Mouse (Mus musculus) heart, postnatal 14 days (tissue): ENCODE data around the gene Rassf10. TPM values are rescaled to one million over a fixed set of nuclear protein-coding genes. Genes with fewer than 3 reads are reported as not detected.
"Not testable (repeated sequence)": the region's sequence is repeated elsewhere in the genome, so short reads cannot be mapped to it uniquely, and the experiment has no call there.

ENCODE experiments used
- DNase-seq, 2 experiments: peaks; one replicate each; pipeline ENCODE4 v3.0.0; 2021 to 2022
- intact Hi-C: fragments of 180-260 bp; cut with DNase I; formaldehyde crosslinking; loops from one replicate; pipeline ENCODE4 v1.15.1; 2025
- long read RNA-seq, 2 experiments: library from polyadenylated mRNA; stranded (forward); transcript quantifications; one replicate each; pipeline ENCODE4 v2.0.0; 2021
- total RNA-seq, 2 experiments: library from RNA; stranded (reverse); gene quantifications; 2 replicates each; pipeline ENCODE4 v1.2.3; 2021

The Rassf10 gene
- total RNA-seq: 1 to 10 TPM; 1.3 to 1.8 TPM
- long read RNA-seq, experiment 1, partial matches to known transcripts: 0 of 2 reads
- long read RNA-seq, experiment 1, other reads (novel, unspliced or antisense): 0 of 2 reads
- long read RNA-seq, experiment 2, transcript Rassf10-201 (1 exons, 3,496 nt): major isoform, 7 of 7 reads
- long read RNA-seq, experiment 2, partial matches to known transcripts: 0 of 7 reads
- long read RNA-seq, experiment 2, other reads (novel, unspliced or antisense): 0 of 7 reads

DNA sequence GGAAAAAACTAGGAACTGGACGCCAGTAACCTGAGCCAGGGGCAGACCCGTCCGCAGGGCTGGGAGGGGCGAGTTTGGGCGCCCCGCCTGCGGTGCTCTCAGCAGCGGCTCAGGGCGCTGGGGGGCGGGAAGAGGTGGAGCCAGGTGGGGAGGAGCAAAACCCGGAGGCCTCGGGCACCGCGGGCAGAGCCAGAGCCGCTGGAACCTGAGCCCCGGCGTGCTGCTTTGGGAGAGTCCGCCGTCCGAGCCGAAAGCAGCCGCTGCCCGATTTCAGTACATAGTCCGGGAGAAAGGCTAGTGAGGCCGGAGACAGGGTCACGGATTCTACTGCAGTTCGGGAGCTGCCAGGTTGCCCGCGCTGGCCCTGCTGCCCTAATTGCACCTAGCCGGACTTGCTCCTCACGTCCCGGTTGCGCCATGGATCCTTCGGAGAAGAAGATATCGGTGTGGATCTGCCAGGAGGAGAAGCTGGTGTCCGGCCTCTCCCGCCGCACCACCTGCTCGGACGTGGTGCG lies at the start of gene Rassf10:
Rassf10 (plus strand) TSS at position 186 of the 515 bp plus-strand sequence.
- intact Hi-C loops: no loop called here
- peak; percentile 81 for DNase-seq

DNA sequence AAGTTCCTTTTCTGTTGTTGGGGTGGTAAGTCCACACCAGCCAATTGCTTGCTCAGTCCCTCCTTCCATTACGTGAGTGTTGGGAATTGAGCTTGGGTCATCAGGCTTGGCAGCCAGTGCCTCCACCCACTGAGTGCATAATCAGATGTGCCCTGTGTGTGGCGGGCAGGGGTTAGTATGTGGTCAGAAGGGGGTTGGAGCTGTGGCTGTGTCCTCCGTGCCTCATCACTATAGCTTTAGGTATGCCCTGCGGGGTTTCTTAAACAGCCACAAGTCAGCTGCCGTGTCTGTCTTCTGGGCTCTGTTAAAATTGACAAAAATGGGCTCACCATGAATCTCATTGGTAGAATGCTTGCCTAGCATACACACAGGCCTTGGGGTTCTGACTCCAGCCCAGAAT lies 46.9 kb upstream of the Rassf10 start:
- intact Hi-C loops: no loop called here
- DNase-seq: no peak

DNA sequence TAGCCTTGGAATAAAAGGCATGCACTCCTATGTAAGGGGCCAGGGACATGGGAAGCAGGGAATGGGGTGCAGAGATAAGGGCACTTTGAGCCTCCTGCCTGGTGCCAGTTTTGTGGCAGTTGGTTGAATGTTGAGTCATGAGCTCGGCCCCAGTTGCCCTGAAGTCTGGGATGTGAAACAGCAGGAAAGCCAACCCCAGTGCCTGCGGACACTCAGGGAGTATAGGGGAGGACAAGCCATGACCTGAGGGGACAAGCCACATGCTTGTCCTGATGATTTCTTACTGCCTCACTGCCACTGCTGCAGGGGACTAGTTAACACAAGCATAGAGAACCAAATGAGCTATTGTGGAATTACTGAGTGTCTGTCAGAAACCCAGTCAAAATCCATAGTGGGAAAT lies 46.3 kb upstream of the Rassf10 start:
- DNase-seq: no peak
- intact Hi-C loops: no loop called here

DNA sequence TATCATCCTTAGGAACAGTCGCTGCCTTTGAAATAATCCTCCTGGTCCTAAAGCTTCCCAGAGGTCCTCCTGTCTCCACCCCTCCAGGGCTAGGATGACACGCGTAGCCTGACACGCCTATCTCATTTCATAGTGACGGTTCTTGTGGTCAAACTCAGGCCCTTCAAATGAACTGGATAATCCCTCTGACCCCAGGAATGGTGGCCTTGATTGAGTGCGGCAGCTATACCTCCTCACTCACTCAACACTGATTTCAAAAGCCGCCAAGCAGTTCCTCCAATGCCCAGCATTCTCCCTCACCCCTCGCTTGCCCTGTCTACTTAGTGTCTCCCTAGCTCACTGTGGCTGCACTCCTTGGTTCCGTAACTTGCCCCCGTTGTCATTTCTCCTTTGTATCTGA lies 44.6 kb upstream of the Rassf10 start:
- intact Hi-C loops: no loop called here
- no peak for DNase-seq

DNA sequence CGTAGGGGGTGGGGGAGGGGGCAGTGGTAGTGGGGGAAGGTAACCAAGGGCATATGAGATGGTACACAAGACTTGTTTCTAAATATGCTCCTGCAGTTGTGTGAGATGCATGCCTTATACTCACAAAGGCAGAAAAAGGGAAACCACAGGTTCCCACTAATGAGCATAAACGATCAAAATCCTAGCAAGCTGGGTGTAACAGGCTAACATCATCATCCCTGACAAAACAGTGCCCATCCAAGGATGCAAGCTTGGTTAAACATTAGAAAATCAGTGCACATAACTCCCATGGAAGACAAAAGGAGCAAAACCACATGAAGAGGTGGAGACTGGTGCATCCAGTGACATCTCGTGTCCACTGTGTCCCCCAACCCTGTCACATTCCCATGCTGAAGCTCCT lies 40.8 kb upstream of the Rassf10 start:
- intact Hi-C loops: no loop called here

DNA sequence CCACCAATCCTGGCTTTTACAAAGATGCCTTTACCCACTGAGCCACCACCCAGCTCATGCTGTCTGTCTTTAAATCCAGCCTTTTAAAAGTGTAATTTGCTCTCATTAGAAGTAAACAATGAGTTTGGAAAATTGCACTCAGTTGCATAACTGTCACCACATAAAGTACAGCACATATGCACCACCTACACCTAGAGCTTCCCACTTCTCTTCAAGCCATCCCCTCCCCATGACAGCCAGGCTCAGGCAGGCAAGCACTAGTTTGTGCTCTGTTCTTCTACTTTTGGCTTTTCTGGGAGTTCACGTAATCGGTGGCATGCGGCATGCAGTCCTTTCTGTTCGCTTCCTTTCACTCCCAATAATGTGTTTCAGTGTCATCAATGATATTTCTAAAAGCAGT lies 38.2 kb upstream of the Rassf10 start:
- intact Hi-C loops: loop anchor here (5.0 kb wide), 1 partner anchor 337 kb away; no protein-coding TSS in a partner anchor

More for the DNA sequence above, 40.8 kb upstream of the Rassf10 start:
- DNase-seq: no peak

DNA sequence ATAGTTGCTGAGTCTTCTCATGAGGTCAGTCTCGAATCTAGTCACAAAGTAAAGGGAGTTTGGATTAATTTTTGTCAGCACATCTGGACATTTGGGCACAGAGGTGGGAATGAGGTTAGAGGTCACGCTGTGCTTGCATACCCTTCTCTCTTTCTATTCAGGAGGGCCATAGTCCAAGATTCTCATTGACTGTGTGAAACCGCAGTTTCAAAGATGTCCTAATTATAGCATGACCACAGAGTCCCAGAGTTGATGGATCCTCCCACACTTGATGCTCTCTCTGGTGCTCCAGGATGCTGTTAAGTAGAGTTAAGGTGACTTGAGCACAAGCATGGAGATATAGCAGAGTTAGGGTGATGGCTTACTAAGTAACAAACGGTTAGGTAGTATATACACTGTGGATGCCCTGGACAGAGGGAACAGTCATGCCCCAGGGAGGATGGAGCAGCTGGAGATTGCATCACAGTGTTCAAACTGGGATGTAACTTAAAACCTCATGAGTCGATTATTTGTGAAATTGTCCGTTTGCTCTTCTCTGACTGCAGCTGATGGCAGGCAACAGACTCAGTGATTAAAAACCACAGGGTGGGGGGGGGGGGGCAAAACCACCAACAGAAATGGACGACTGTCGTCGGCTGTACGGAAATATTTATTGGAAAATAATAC lies 36.0 kb upstream of the Rassf10 start:
- no peak for DNase-seq
- intact Hi-C loops: loop anchor here (5.0 kb wide), 1 partner anchor 335 kb away; no protein-coding TSS in a partner anchor

More for the DNA sequence above, 38.2 kb upstream of the Rassf10 start:
- DNase-seq: no peak

DNA sequence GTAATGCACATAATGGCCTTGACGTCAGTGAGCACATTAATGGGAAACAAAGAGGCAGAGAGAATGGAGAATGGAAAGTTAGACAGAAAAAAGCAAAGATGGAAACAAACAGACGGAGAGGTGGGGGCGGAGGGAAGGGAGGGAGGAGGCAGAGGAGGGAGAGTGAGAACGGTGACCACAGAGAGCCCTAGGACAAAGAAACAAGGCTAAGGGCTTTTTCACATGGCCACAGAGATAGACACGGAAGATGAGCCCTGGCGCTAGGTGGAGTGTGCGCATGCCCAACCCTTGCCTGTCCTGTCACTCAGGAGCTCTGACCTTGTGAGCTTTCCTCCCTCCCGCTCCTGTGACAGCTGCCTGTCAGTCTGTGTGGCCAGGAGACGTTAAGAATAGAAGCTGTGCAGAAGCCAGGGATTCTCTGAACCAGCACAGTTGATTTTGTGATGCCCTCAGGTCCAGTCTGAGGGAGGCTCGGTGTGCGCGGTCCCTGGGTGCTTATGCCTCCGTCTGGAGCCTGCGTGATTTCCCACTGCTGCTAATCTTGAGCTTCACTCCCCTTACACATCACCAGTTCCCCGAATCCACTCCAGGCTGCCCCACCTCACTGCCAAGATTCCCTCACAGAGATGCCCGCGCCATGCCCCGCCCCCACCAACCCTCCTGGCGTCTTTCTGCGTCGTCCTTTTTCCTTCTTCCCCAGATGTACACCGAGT lies 35.3 kb upstream of the Rassf10 start:
- intact Hi-C loops: loop anchor here (5.0 kb wide), 1 partner anchor 334 kb away; no protein-coding TSS in a partner anchor
- peak; percentile 17 to 28 for DNase-seq

DNA sequence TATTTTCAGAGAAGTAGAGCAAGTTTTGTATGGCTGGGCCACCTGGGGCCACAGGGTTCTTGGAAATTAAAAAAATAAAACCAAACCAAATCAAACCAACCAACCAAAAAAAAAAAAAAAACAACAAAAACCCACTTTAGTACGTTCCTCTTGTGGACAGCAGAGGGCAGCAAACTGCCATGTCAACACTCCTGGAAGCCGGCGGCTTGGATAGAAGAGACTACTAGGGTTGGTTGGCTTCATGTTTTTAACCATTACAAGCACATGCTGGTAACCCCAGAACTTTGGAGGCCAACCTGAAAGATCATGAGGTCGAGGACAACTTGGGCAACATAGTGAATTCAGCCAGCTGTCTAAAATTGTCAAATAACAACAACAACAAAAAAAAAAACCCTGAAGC lies 33.9 kb upstream of the Rassf10 start:
- intact Hi-C loops: loop anchor here (1.0 to 5.0 kb wide), 3 partner anchors 212 to 342 kb away; no protein-coding TSS in a partner anchor
- peak; percentile 52 to 75 for DNase-seq

DNA sequence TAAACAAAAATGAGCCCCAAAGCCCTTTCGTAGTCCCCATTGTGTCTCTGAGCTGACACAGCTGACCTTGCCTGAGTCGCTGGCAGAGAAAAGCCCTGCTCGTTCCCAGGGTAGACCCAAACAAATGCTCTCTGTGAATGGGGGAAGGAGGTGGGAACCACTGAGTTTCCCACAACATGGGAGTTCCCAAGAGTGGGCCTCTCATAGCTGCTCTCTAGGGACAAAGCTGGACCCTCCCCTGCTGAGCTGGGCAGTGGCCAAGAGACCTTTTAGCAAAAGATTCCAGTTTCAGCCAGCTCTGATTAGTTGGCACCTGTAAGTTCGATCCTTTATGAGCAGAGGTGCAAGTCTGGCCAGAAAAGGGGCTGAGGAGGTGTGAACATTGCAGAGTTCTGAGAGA lies 31.0 kb upstream of the Rassf10 start:
- DNase-seq: no peak
- intact Hi-C loops: loop anchor here (5.0 kb wide), 1 partner anchor 340 kb away; no protein-coding TSS in a partner anchor

DNA sequence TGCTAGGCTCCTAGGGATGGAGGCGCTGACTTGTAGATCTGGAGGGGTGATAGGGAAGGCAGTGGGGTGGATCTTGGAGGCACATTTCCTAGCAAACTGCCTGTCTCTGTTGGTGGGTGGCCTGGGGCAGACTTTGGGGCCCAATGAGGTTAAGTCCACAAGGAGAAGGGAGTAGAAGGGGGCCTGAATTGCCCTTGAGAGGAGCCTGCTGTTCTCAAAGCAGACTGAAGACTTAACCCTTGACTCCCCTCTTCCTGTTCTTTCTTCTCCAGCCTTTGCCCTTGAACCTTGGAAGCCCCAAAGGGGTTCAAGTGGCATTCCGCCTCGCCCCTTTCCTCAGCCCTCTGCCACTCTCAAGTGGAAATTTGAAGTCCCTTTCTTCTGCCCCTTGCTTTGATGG lies 30.1 kb upstream of the Rassf10 start:
- intact Hi-C loops: loop anchor here (5.0 kb wide), 1 partner anchor 339 kb away; no protein-coding TSS in a partner anchor
- DNase-seq: no peak

DNA sequence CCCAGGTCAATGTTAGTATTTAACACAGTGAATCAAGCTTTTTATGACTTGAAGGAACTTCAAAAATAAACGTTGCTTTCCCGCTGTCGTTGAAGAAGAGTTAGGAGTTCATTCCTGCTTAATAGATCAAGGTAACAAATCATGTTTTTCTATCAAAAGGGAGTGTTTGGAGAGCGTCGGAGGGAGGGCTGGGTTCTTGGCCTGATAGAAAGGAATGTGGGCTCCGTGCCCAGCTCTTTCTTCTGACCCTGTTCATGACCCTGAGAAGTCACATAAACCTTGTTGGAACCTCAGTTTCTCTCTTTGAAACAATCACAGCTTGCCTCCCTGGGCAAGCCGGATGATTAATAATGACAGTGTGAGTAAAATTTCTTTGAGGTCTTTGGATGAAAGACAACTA lies 23.1 kb upstream of the Rassf10 start:
- DNase-seq: no peak
- intact Hi-C loops: no loop called here

DNA sequence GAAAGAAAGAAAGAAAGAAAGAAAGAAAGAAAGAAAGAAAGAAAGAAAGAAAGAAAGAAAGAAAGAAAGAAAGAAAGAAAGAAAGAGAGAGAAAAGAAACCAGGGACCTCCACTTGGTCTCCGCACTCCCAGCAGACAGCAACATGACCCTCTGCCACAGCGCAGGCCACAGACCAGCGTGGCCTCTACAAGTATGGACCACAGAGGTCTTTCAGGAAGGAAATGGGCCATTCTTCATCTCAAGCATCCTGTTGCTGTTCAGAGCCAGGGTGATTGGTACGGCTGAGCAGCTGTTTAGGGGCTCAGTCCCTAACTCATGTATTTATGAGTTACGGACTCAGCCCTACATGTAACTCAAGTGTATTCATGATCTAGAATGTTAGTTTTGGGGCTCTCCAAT lies 17.9 kb upstream of the Rassf10 start:
- intact Hi-C loops, DNase-seq: not testable (repeated sequence)

DNA sequence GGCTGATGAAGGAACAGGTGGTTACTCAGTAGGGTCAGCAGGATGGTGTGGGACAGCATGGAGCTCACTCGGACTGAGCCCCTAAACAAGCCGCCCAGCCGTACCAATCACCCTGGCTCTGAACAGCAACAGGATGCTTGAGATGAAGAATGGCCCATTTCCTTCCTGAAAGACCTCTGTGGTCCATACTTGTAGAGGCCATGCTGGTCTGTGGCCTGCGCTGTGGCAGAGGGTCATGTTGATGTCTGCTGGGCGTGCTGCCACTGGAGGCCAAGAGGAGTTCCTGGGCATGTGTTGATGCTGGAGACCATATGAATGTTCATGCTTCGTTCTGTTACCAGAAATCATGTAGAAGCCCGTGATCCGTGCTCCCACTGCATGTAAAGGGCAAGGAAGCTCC lies 16.7 kb upstream of the Rassf10 start:
- intact Hi-C loops: no loop called here
- no peak for DNase-seq

DNA sequence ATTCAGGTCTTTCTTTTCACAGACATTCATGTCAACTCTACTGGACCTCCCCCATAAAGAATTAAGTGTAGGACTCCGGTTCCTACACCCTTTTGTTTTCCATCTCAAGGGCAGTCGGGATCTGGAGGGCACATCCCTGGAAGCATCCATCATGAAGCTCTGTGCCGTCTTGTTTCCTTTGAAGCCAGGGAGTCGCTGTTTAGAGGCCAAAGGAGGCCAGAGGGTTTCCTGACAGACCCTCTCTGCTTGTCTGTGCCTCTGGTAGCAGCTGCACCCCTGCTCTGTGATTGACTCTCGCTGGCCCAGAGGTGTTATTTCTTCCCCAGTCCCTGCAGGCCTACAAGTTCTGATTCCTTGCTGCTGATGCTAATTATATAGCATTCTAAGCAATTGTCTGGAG lies 14.8 kb upstream of the Rassf10 start:
- no peak for DNase-seq
- intact Hi-C loops: no loop called here

DNA sequence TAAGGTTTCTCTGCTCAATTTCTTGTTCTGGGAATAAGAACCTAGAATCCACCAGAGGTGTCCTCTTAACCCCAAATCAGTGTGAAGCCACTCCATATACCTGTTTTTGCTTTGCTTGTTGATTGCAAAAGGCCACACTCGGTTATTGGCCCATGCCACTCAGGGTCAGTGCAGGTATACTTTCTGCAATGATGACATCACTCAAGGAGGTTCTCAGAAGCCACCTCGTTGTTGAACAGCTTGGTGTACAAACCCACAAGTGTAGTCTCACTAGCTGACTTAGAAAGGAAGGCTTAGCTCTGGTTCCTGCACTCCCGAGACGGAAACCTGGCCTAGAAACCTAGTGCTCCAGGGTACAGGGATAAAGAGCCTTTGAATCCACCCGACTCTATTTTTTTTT lies 11.2 kb upstream of the Rassf10 start:
- intact Hi-C loops: no loop called here
- no peak for DNase-seq

DNA sequence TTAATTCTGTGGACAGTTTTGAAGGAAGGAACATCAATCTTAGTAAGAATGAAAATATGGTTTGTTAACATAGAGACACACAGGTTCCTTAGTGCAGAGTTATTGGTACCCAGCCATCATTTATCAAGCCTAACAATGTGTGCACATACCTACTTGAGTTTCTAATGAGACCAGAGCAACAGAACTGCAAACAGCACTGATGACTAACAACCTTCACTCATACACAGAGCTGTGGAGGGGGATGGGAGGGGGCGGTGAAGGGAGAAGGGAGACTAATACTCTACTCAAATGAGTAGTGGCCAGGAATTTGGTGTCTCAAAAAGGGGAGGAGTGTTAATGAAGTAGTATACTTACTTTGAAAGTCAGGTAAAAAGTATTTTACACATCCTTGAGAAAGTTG lies 10.7 kb upstream of the Rassf10 start:
- no peak for DNase-seq
- intact Hi-C loops: no loop called here

DNA sequence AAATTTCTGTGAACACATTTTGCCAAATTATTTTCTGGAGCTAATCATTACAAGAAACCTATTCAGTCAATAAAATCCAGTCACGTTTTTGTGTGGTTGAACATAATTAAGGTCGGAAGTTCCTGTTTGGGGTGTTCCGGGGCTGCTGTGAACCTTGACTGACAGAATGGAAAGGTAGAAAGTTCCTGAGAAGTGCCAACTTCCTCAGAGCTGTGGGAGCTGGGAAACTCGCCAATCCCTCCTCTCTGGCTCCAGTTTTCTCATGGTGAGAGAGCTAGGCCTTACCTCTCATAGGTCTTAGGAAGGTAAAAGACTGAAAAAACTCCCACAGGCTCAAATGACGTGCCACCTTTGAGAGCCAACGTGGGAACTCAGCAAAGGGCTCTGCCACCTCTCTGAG lies 7.1 kb upstream of the Rassf10 start:
- intact Hi-C loops: no loop called here
- no peak for DNase-seq

DNA sequence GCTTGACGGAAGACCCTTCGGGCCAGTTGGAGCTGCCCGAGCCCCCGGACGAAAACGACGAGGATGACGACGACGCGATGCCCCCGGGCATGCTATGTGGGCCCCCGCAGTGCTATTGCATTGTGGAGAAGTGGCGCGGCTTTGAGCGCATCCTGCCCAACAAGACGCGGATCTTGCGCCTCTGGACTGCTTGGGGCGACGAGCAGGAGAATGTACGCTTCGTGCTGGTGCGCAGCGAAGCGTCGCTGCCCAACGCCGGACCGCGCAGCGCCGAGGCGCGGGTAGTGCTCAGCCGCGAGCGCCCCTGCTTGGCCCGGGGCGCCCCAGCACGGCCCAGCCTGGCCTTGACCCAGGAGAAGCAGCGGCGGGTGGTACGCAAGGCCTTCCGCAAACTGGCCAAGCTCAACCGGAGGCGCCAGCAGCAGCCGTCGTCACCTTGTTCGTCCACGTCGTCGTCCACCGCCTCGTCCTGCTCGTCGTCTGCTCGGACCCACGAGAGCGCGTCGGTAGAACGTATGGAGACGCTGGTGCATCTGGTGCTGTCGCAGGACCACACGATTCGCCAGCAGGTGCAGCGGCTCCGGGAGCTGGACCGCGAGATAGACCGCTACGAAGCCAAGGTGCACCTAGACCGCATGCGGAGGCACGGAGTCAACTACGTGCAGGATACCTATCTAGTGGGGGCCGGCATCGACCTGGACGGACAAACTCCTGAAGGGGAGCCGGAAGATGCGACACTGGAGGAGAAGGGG lies 765 bp downstream of the Rassf10 start:
- DNase-seq: peak; percentile 20 to 35
- intact Hi-C loops: loop anchor here (5.0 kb wide), 1 partner anchor 103 kb away; no protein-coding TSS in a partner anchor
